Mouse (Mus musculus): Measurements from ENCODE around the gene Lmbr1l.

Gene Lmbr1l

DNA sequence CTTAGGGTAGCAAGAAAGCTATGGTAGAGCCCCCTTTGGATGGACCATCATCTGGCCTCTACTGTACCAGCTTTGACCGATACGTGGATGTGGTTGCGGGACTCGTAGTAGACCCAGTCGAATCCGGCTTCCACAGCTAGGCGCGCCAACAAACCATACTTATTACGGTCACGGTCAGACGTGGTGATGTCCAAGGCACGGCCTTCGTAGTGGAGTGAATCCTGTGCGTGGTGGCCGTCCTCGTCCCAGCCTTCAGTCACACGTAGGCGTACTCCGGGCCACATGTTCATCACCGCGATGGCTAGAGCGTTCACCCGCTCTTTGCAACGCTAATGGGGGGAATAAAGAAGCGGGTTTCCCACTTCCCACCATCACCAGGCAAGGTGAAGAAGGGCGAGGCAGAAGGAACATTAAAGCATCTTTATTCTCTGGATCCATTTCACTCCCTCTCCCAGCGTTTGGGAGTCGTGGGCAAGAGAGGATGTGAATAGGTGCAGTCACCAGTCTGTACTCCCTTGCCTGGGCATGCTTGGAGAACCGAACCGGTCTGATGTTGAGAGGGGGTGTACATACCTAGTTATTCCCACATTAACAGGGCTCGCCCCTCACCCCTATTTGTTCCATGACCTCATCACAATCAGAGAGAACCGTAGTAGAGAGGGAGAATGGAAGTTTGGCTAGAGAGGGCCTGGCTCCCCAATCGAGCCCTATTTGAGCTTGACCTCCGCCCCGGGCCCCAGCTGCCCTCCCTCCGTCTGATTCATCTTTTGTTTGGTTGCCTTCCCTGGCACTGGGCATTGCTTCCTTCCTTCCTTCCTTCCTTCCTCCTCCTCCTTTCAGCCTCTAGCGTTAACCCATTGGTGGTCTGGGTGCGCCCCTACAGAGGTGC is 23.0 kb downstream of the Lmbr1l start:
- DNase-seq: no peak

DNA sequence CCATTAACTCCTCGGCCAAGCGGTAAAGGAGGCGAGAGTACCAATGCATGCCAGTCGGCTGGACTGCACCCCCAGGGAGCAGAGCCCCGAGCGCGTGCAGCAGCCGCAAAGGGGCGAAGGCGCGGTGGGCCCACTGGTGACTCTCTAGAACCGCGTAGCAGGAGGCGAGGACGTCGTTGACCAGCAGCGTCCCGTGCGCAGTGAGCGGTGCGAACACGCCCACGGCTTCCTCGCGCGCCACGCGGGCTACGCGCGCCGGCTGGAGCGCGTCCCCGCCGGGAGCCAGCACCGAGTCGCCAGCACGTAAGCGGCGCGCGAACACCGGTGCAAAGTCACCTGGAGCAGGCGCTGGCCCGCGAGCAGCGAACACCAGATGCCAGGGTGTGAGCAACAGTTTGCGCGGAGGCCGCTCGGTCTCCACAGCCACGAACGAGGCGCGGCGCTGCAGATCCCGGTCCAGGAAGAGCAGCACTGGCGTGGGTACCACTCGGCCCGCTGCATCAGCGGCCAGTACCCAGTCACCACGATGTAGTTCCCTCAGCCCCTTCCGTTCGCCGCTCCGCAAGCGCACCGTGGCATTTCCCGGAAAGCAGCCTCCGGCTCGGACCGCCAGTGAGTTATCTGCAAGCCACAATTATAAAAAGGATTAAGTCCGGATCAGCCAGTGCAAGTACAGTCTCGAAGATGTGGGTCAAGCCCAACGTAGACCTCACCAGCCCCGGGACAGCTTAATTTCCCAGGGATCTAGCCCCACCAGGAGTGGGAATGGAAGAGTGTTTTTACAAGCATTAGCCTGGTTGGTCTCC is 23.9 kb downstream of the Lmbr1l start, which contains the start of gene Rhebl1:
Gene Rhebl1, minus strand, starts transcription at position 601 of the 806 bp plus-strand sequence.
- DNase-seq: peak; percentile 43 to 55

DNA sequence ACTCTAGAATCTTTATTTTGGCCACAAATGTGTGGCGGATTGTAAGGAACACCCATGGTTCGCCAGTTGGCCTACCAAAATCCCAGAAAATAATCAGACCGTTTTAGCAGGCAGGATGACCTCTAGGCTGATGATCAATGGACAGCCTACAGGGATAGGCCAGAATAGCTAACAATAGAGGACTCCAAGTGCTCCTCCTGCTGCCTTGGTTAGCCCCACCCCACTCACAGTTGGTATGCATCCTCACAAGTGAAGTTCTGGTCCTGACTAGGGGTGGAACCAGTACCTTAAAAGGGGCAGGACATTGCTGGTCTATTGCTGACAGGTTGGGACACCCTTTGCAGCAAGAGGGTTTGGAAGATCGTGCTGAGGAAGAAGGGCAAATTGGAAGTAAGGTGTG is 25.0 kb downstream of the Lmbr1l start:
- no peak for DNase-seq

DNA sequence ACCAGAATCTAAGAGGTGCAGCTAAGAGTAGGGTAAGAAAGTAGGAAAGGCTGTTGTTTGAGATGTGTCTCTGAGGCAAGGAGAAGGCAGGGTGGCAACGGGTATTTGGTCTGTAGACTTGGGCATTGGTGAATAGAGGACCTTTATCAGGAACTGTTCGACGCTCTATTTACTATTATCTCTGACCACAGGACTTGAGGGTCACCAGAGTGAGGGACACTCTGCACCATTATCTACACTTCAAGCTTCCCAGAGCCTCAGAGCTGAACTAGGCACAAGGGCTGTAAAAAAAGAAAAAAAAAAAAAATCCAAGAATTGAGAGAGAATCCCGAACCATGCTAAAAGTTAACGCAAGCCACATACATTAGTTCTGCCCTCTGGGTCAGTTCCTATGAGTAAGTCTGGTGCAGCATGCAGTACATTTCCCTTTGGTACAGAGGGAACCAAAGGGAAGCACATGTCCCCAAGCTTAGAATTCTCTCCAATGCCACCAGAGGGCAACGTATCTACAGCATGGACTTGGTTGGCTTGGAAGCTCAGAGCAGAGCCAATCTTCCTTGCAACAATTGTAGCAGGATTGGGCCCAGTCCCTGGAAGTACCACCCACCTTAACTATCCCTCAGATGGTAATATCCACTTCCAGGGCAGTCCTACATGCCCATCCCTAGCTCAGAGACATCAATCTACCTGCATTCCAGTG is 26.0 kb downstream of the Lmbr1l start:
- DNase-seq: peak; percentile 76 to 82

DNA sequence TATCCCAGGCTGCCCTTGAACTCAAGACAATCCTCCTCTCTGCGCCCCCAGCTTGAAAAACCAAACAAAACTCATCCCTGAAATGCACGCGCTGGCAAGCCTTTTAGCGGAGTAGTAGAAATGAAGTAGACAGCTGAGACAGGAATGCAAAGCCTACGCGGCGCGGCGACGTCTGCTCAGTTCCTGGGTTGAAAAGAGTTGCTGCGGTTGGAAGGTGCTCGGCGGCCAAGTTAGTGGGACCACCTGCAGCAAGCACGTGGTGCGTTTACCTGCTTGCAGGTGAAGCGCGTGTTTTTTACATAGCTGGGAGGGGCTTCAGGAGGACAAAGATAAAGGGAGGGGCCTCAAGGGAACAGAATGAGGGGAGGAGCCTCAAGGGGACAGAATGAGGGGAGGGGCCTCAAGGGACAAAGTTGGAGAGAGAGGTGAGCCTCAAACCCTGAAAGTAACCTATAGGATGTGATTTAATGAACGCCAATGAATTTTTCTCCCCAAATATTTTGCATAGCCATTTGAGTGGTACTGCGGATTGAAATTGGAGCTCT is 26.8 kb downstream of the Lmbr1l start:
- no peak for DNase-seq

DNA sequence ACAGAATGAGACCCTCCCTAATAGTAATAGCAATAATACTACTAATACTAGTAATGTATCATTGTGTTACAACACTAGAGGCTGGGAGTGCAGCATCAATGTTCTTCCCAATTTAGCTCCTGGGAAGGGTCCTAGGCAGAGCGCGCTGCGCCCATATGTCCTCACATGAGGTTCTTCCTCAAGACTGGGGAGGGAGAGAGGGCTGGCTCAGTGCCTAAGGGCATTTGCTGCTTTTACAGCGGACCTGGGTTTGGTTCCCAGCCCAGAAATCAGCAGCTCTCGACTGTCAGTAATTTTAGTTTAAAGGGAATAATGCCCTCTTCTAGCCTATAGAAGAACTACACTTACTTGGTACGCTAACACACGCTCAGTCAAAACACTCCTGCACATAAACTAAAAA is 30.5 kb downstream of the Lmbr1l start:
- peak; percentile 52 to 63 for DNase-seq

GRCm38 (mm10) chr15:98886667-98887387 is 31.2 kb downstream of the Lmbr1l start:
- DNase-seq: peak in 1 of 2 experiments; percentile 43

DNA sequence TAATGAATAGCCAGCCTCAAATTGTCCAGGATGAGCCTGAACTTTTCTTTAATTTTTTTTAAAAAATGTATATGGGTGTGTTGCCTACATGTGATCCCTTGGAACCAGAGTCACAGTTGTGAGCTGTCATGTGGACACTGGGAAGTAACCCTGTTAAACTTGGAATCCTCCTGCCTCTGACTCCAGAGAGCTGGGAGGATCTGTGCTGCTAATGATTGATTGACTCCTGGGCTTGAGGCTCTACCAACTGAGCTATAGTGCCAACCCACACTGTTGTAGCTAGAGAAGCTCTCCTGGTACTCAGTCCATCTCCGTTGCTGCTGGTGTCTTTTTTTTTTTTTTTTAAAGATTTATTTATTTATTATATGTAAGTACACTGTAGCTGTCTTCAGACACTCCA is 33.9 kb downstream of the Lmbr1l start:
- no peak for DNase-seq

GRCm38 (mm10) chr15:98883661-98884060 is 34.4 kb downstream of the Lmbr1l start:
- no peak for DNase-seq

DNA sequence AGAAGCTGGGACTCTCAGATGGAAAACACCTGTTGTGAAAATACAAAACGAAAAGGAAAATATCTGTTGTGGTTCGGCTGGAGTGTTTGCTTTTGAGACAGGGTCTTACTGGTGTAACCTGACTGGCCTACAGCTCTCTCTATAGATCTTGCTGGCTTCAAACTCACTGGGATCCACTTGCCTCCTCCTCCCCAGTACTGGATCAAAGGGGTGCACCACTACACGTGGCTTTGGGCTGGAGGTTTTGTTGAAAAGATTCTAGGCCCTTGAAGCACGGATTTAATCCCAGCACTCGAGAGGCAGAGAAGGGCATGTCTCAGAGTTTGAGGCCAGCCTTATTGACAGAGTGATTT is 36.4 kb downstream of the Lmbr1l start:
- no peak for DNase-seq

GRCm38 (mm10) chr15:98880978-98881655 is 36.9 kb downstream of the Lmbr1l start:
- peak; percentile 92 to 93 for DNase-seq

DNA sequence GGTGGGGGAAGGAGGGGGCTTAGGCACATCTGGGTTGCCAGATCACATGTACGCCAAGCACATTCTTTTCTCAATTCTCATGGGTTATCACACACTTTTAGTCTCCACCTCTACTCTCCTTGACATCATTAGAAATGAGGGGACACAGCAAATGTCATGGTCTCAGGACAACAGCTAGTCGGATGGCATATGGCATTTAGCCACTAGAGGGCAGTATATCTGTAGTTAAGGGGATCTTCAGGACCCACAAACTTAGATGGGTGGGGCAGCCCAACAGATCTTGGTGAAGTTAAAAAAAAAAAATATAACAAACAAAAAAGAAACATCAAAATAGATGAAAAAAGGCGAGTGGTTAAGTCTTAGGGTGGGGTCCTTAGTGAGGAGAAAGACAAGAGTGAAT is 40.7 kb downstream of the Lmbr1l start:
- DNase-seq: peak; percentile 88 to 90

- DNase-seq: peak; percentile 95
Observed at GRCm38 (mm10) chr15:98871916-98872888, 45.8 kb downstream of the Lmbr1l start.

DNA sequence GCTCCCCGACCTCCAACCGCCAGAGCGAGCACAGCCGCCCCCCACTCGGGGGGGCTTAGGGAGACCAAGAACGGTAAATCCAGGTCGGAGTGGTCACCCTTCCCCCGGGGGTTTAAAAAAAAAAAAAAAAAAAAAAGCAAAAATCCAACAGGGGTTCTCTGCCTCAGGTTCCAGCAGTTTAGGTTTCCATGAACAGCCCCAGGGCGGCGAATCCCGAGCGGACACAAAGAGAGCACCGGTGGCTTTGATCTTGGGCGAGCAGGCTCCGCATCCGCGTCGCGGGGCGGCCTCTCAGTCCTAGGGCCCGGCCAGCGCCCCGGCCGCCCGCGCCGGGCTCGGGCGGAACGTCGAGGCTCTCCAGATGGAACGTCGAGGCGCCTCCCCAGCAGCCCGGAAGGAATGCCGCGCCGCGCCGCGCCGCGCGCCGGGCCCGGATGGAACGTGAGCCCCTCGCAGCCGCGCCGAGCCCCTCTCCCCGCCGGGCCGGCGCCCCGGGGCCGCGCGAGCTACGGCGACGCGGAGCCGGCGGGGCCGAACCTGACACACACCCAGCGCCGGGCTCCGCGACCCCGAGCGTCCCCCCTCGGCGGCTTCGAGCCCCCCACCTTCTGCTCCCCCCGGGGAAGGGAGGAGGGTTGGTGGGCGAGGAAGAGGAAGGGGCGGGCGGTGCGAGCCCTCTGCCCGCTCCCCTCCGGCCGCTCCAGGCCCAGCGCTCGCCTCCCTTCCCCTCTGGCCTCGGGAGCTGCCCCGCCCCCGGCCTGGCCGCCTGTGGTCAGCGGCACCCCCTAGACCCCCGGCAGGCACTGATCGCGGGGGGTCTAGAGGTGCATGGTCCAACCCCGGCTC is 46.7 kb downstream of the Lmbr1l start, which contains the start of gene Kmt2d:
Gene Kmt2d, minus strand, starts transcription at position 135 of the 846 bp plus-strand sequence.
- DNase-seq: peak; percentile 46 to 59

- DNase-seq: peak; percentile 79 to 81
Observed at GRCm38 (mm10) chr15:98870179-98871069, 47.6 kb downstream of the Lmbr1l start.

DNA sequence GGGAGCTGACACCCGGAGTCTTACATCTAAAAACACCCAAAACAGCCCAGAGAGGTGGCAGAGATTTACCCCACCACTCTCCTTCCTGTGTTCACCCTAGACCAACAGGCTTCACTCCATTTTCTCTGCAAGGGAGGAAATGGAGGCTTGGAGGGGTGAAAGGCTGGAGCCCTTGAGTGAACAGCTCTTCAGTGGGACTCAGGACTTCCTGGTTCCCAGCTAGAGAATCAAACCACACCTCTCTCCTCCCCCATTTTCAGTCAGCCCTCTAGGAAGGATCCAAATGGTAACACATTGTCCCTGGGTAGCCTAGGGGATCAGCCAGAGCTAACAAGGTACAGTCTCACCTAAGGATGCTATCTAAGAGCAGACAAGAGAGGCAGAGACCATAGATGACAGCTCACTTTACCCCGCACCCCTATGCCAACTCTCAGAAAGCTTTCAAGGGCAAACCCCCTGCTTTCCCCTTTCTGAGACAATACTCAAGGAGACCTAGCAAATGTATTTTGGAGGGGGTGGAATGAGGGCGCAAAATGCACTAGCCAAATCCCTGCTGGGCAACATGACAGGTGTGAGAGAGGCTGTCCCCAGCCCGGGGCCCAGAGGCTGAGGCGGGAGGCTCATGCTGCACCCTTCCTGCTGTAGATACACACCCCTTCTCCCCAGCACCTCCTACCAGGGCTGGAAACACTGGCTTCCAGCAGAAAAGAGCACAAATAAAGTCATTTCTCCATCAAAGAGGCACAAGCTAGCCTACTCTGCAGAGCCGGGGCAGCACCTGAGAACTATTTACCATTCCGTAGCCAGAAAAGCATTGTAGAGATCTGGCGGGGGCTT is 48.5 kb downstream of the Lmbr1l start:
- DNase-seq: peak in 1 of 2 experiments; percentile 42
